Mouse (Mus musculus) G1E (cell line): ENCODE results near the gene Neb.

Source experiments
- CTCF ChIP-seq: IDR thresholded peaks from 2 replicates; pipeline ENCODE4 v1.5.1; 2012; ENCODE audit warnings: low read depth, low read length, inconsistent platforms, mixed read lengths
- GATA1 ChIP-seq: IDR thresholded peaks from 2 replicates; pipeline ENCODE4 v1.6.1; 2012; ENCODE audit warnings: borderline replicate concordance, low read length, inconsistent platforms, mixed read lengths
- TAL1 ChIP-seq: conservative IDR thresholded peaks from 2 replicates; pipeline ENCODE4 v1.6.1; 2012; ENCODE audit warnings: low read depth, low read length, inconsistent platforms, mixed read lengths

GRCm38 (mm10) chr2:52422871-52423610, 44.8 kb upstream of the Neb start:
- TF ChIP-seq CTCF (no peak), GATA1 (no peak), TAL1 (no peak)
